Mouse (Mus musculus) lung, adult 2 months (tissue): Measurements from ENCODE around the gene Jrkl.

Source experiments
- CTCF ChIP-seq: fragments of 200-500 bp; IDR thresholded peaks from 2 replicates; pipeline ENCODE4 v1.5.1; 2011; ENCODE audit warnings: mild to moderate bottlenecking, low read length, control low read depth; ENCODE audit not compliant: insufficient read depth
- POLR2A ChIP-seq: fragments of 200-500 bp; IDR thresholded peaks from 2 replicates; pipeline ENCODE4 v1.6.1; 2011; ENCODE audit warnings: low read depth, mild to moderate bottlenecking, control low read depth, low read length, borderline replicate concordance; ENCODE audit errors: extremely low read depth

- TF ChIP-seq POLR2A (no peak), CTCF (no peak)
Observed at GRCm38 (mm10) chr9:13287482-13287881, 41.9 kb upstream of the Jrkl start.
